Mouse (Mus musculus) embryo, embryonic 10 days (tissue): ENCODE measurements at regions not wholly inside any gene's neighbourhood (a gene's known extent, or its start where the extent isn't known, plus 50 kb on each side); places are given as distances from the start of the nearest gene placed in this dataset.

Experiments
- DNase-seq: peaks from one replicate; pipeline ENCODE4 v3.0.0-alpha.2; 2015; ENCODE audit warnings: low spot score

DNA sequence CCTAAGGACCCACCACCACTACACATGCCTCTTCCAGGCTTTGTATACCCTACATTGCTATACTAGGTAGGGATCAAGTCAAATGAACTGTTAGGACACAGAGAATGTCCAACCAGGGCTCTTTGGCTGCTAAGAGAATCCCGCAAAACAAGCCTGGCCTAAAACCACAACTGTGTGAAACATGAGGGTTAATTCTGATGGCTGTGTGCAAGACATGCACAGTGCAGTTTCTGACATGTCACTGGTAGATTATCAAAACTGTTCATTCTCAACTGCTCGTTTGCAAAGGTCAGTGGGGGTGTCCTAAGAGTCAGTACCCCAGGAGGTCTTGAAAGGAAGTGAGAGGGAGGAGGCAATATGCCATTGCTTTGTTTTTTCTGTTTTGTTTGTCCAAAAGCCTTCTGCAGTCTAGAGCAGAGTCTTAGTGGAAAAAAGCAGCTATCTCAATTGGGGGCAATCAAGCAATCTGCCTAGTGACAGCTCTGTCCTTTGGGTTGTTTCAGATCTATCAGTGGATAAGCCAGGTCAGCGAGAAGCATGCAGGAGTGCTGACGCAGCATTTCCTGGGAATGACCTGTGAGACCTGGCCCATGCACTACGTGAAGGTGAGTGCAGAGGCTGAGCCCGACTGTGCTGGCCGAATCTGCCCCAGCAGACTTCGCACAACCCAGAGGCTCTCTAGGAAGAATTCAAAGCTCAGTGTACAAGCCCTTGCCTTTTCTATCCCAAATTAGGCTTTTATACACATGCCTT is 151.3 kb upstream of the 4933402D24Rik start:
- no peak for DNase-seq

DNA sequence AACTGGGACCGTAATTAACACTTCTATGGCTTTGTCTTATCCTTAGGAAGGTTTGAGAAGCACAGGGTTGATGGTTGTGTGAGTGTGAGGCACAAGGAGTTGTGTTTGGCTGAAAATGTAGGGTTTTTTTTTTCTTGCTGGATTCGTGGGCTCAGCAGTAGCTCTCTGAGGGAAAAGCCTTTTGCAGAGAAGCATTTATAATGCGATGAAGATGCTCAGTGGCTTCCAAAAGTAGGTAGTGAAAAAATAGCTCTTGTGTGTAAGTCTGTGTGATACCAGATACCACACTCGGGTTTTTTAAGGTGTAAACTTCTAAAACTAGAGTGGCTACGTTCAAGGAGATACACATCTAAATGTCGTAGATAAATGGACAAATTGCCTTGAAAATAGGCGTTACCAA is 149.1 kb upstream of the 4933402D24Rik start:
- no peak for DNase-seq

DNA sequence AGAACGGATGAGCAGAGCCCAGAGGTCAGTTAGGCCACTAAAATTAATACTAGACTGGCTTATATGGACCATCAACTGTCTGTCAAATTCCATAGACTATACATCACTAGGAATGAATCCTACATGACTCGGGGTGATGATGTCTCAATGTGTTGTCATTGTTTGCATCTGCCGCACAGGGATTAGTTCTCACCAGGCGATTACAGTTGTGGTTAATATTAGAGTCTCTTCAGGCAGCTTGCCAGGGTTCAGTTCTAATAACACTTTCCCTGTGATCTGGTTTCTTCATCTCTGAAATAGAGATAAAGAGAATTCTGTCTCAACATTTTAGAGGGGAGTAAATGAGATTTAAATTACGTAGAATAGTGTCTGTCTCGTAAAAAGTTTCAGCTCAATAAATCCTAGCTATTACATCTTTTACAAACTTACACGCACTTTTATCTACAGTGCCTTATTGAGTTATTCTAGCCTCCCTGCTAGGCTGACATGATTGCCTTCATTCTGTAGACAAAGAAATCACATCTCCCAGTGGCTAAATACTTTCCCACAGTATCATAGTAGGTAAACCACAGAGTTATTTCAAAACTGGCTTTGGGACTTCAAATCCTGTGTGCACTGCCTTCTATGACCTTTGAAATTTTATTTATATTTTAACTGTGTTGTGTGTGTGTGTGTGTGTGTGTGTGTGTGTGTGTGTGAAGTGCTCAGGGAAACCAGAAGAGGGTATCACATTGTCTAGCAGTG is 148.0 kb upstream of the 4933402D24Rik start:
- no peak for DNase-seq

DNA sequence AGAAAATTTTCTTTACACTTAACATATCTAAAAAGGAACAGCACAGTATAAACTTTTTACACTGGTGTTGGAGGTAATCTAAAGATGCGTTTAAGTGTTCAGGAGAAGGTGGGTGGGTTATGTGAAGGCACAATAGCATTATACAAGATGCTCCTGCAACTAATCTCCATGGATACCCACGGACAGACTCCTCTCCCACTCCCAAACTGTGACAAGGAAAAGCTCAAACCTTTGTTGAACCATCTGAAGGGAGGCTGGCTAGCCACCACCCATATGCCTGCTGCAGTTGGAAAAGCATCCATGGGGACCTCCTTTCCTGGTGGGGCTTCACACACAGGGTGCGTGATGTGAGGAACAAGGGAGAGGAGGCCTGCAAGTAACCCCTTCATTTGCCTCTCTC is 141.7 kb upstream of the 4933402D24Rik start:
- no peak for DNase-seq

DNA sequence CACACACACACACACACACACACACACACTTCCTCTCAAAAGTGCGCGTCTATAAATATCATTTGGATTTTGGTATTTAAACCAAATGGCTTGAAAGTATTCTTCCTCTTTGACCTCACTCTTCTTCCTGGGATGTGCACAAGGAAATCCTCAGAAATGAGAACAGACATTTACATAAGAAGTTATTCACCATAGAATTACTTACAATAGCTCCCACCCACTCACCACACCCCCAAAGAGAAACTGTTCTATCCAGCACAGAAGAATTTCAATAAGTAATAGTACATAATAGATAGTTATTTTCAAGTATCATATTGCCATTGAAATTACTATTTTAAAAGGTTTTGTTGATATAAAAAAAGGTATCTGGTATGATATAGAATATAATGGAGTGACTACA is 140.1 kb upstream of the 4933402D24Rik start:
- DNase-seq: no peak

DNA sequence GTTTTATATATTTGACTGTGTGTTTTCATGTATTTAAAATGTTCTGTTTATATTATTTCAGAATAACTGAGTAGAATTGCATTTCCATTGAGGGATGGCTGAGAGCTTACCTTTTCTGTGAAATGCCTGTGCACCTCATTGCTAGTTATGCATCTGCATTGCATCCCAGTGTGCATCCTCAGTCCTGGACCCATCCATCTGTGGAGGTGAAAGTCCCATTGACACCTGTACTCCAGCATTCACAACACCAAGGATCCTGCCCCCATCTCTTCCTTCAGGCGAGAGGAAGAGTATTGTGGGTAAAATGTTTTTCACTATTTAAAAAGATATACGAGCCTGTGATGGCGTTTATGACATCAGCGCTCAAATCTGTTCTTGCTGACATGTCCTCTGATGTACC is 134.6 kb upstream of the 4933402D24Rik start:
- no peak for DNase-seq

DNA sequence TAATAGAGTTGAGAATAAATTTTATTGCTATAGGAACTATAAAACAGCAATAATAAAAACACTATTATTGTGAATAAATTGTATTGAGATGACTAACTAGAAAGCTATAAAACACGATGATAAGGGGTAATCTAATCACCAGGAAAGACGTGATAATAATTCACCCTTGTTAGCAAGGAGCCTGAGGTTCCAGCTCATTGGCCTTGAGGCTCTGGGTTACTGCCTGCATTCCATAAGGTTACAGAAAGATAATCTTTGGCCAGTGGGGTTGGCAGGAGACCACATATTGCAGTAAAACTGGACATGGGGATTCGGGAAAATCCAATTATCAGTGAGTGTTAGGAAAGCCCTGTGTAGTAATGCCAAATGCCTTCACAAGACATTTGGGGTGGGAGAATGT is 134.1 kb upstream of the 4933402D24Rik start:
- DNase-seq: no peak

DNA sequence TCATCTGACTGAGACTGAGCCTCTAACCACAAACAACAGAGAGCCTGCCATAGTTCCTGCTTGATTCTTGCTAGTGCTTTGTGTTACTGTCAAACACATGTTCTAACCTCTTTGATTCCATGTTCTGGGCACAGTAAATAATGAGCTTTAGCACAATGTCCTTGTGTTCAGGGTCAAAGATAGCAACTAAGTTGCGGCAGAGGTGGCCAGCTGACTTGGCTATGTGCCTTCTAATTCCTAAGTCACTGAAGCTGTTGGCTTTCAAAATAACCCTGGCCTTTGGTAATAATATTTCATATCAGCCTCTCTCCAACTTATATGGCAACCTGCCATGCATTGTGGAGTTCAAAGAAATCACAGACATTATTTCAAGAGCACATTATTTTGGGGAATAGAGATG is 133.3 kb upstream of the 4933402D24Rik start:
- DNase-seq: no peak

DNA sequence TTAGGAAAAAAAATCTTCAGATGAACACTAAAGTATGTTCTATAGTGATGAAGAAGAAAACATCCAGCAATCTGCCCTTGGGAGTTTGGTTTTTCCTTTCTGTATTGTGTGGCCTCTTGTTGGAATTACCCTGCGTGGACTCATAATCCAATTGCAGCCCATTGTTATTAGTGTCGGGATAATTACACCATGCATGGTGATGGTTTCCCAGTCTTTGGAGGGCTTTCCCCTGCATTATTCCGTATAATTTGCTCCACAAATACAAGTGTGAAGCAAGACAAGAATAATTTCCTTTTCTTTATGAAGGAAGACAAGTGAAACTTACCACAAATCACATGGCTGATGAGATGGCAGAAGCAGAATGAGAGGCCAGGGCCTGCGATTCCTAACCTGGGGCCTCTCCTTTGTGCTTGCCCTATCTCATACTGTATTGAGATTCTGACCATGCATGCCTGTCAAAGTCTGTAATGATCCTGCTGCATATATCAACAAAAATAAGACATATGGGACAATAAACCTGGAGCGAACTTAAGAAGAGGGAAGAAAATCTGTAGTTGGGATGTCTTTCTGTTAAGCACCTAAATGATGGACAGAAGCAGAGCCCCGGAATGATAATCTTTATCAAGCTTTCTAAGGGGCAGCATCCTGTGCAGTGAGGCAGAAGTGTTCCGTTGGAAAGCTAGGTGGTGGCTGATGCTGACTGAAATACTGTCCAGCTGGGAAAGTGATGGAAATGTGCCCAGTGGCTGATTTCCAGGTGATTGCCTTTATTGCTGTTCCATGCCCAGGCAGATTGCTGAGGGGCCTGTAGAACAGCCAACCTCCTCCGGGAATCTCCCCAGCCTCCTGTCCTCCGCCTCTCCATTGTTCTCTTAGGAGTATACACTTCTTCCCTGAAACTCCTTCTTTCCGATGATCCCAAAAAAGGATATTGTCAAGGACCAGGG is 130.8 kb upstream of the 4933402D24Rik start:
- DNase-seq: no peak

DNA sequence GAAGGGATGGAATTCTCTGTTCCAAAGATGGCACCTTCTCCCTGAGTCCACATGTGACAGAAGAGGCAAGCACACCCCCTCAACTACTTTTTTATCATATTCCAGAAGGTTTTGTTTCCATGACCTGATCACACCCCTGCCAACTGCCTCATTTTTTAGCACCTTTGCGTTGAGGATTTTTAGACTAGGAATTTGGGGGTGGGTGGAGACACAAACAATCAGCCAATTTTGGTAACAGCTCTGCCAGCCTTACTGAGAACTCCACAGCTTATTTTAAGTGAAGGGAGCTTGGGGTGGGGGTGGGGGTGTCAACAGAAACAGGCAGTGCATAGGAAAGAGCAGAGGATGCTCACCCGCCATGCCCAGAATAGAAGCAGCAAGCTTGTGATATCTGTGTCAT is 129.7 kb upstream of the 4933402D24Rik start:
- no peak for DNase-seq

DNA sequence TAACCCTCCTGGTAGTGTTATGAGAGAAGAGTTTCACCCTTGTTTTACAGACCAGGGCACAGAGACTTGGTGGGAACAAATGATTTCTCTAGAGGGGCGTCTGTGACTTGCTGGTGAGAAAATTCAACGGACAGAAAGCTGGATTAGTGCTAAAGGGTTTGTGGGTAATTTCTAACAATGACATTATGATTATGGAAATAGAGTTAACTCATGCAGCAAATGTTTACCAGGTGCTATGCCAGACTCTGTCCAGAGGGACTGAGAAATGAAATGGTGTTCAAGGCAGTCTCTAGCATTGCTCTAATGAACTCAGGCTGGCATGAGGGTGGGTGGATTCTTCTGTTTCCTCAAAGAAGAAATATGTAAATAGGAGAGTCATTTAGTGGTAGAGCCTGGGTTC is 128.5 kb upstream of the 4933402D24Rik start:
- no peak for DNase-seq

DNA sequence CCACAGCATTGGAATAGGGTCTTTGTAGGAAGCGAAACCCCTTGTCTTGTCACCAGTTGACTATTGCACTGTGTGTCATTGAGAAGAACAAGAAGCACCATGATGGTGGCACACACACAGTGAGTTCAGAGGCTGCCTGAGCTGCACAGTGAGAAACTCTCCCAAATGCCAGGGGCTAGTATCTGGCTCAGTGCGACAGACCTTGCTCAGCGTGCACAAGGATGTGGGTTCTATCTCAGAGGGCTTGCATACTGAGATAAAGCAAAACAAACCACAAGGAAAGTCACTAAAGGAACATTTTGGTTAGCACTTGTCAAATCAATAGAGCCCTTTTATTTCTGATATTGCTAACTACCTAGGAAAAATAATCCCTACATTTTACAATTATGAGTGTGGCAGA is 110.5 kb upstream of the 4933402D24Rik start:
- no peak for DNase-seq

DNA sequence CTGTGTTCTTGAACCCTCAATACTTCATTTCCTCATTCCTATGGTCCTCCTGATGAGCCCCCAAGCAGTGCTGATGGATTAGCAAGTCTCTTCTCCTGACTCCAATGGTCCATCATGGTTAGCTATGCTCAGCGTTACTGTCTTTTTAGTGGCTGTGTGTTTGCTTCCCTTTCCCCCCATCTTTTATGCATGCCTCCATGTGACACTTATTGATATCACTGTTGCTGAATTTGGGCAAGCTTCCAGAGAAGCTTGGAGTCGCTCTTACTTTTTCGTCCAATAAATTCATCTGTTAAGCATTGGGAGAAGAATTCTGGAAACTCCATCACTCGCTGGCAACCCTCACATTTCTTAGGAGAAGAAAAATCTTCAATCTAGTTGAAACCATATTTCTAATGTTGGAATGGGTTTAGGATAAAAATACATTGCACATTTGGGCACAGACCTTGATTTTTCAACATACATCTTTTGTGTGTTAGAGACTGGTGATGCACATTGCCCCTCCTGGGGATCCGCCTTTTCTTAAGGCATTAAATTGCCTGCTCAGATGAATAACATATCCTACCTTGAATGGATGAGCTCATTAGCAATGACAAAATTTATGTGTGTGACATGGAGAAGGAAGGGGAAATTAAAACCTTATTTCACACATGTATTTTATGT is 107.7 kb upstream of the 4933402D24Rik start:
- DNase-seq: no peak

DNA sequence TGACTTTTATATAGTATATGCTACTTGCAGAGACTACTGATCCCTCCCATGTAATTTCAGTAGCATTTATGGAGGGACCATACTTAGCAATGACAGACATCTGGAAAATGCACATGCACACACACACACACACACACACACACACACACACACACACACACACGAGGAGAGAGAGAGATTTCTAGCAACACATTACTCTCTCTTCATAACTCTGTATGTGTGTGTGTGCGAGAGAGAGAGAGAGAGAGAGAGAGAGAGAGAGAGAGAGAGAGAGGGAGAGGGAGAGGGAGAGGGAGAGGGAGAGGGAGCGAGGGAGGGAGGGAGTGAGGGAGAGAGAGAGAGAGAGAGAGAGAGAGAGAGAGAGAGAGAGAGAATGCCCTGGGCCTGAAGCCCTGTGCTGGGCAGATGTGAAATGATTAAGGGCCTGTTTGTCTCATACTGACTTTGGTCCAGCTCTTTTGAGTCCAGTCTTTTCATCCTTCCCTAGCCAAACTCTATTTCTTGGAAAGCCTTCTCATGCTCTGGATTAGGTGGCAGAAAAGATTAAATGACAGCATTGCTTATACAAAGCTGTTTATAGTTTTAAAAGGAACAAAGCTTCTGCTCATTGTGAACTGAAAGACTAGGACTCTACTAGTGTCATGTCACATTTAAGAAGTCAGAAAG is 106.4 kb upstream of the 4933402D24Rik start:
- DNase-seq: no peak

DNA sequence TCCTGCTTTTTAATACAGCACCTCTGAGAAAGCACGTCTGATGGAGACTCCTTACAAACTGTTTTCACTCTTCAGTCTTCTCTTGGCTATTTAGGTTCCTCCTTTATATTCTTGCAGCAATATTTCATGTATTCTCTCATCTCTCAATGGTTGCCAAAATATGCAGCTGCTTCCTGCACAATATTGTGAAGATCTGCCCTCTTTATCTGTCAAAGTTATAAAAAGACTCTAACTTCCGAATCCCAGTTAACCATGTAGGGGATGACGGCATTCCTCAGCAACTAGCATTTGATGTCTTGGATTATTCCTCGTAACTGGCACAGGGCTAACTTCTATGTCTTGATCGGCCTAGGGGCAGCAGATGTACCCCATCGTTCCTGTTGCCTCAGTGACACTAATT is 102.8 kb upstream of the 4933402D24Rik start:
- no peak for DNase-seq

DNA sequence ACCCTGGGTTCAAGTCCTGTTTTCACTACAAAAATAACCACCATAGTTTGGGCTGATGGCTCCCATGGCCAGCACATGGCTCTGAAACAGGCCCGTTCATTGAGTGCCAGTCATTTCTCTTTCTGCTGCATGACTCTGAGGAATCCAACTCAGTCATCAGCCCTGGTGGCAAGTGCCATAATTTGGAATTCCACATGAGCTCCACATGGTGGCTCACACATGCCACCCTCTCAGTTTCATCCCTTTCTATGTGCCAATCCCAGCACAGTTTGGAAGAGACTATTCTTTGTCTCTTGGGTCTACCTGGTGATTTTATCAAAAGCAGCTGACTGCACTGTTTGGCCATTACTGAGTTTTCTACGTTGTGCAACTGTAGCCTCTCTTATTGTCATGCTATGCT is 100.3 kb upstream of the 4933402D24Rik start:
- no peak for DNase-seq

DNA sequence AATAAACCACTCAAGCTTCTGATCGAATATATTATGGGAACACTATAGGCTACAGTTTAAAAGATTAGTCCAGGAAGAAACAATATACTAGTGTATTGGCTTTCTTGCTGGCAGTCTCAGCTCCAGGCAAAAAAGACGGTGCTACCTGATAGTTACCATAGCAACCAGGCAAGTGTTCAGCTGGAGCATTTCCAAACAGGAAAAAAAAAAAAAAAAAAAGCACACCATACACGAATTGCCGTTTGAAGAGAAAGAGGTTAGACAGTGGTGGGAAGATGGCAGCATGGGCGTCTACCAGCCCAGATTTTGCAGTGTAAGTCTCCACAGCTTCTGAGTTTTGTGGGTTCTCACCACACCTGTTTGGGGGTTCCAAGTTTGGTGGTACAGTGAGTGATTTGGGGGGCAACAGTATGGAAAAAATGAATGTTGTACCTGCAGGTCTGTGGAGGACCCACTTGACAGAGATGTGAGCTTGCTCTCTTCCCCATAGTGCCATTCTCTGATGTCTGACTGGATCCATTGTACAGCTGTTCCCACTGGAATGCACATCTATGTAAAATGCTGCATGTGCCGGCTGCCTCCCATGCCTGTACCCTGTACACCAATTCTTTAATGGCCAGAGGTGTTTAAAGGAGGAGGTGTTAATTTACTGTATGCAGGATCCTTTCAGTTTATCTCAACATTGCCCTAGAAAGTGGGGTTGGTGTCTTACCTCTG is 89.0 kb upstream of the 4933402D24Rik start:
- DNase-seq: no peak

DNA sequence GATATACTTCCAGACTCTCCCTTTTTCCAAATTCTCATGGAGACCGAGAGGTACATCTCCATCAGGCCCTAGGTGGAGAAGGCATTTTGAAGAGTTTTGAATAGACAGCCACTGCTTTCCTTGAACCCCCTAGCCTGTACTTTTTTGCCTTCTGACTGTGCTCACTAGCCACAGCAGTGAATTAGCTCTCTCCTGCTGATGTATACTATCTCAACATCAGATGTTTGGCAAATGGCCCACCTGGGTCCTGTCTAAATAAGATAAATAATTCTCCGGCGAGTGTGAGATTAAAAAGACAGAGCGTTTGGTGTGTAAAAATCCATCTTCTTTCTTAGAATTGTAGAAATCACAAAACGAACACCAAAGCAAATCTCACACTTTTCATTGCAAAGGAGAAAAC is 88.4 kb upstream of the 4933402D24Rik start:
- DNase-seq: no peak

DNA sequence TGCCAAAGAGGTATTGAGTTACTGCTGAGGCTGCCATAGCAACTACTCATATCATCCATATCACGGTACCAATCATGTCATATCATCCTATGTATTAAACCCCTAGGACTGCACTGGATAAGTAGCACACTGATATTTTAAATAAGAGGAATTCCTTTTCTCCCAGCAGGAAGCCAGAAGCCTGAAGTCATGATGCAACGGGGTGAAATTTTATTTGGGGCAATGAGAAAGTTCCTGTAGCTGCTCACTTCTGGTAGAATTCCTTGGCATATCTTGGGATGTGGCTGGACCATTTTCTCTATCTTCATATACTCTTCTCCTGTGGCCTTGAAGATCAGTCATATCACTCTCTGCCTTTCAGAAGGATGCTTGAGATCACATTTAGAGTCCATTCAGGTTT is 87.3 kb upstream of the 4933402D24Rik start:
- no peak for DNase-seq

DNA sequence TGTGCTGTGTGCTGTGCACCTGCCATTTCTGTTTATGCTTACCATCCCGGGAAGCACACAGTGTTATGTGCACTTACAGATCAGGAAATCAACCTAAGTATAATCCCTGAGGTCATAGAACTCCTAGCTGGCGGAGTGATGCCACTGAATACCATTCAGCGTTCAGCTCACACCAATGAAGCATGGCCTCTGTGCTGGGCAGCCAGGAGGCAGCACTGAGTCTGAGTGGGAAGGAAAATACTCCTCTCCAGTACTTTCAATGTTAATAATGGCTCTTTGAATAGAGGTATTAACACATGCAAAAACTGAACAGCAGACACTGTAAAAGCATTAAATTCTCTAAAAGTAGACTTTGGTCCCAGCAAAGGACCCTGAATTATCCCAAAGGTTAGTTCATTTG is 85.7 kb upstream of the 4933402D24Rik start:
- DNase-seq: peak; percentile 14
